Mouse (Mus musculus): ENCODE results near the gene Slc25a51. TPM values are rescaled to one million over a fixed set of nuclear protein-coding genes. Genes with fewer than 3 reads are reported as not detected.

Gene Slc25a51
- total and polyA plus RNA-seq, 3 experiments = 43.8 to 395 (median 47.5) TPM

DNA sequence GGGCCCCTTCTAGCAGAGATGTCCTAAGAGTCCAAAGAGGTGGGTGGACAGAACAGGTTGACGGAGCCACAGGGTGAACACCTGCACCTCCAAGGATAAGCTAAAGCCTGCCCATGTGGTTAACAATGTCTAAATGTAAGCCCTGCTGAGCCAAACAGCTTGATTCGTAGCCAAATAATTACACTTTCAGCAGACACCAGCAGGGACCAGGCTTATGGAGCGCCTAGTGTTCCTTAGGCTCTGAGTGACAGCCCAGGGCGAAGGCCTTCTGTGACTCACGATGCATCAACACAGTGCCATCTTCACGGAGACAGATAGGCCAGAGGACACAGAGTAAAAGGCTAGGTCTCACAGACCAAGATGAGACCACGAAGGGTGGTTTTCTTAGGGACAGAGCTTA is 20.9 kb upstream of the Slc25a51 start:
- no peak for DNase-seq (ENCODE audit: low read depth, low spot score)
- TF ChIP-seq GATA1 (IDR thresholded peaks at IDR 0.05; ENCODE audit: low read depth, low read length) (no peak), CHD2 (IDR thresholded peaks at IDR 0.05; ENCODE audit: low read length) (no peak), USF2 (IDR thresholded peaks at IDR 0.05; ENCODE audit: borderline replicate concordance in 1 of 2, insufficient read depth in 1 of 2, low read depth in 1 of 2, low read length in 2 of 2) (no peak), ZMIZ1 (IDR thresholded peaks at IDR 0.05; ENCODE audit: low read depth, low read length) (no peak), USF1 (IDR thresholded peaks at IDR 0.05; ENCODE audit: low read depth, low read length) (no peak), SIN3A (IDR thresholded peaks at IDR 0.05; ENCODE audit: low read length) (no peak), MYC (IDR thresholded peaks at IDR 0.05; ENCODE audit: low read depth, low read length) (no peak), RCOR1 (IDR thresholded peaks at IDR 0.05; ENCODE audit: low read depth, low read length) (no peak), CTCF (IDR thresholded peaks at IDR 0.05 in 2 of 3, conservative IDR thresholded peaks at IDR 0.05 in 1 of 3; ENCODE audit: control insufficient read depth in 1 of 3, insufficient read depth in 1 of 3, low read depth in 2 of 3, low read length in 3 of 3, poor library complexity in 1 of 3, severe bottlenecking in 1 of 3) (no peak), TAL1 (IDR thresholded peaks at IDR 0.05; ENCODE audit: low read length) (no peak), POLR2AphosphoS2 (IDR thresholded peaks at IDR 0.05; ENCODE audit: low read length) (no peak), TCF12 (IDR thresholded peaks at IDR 0.05; ENCODE audit: low read depth, low read length) (no peak)
- Histone ChIP-seq H3K79me2 (ENCODE audit: control insufficient read depth, insufficient read depth, low read length, poor library complexity) (no peaks in the 10 kb centered on the region), H3K4me3 (ENCODE audit: control insufficient read depth in 1 of 2, insufficient read depth in 1 of 2, low read depth in 2 of 2, low read length in 2 of 2) (no peak overlapping the region), H3K36me3 (ENCODE audit: control insufficient read depth in 1 of 2, insufficient read depth in 2 of 2, low read length in 2 of 2) (no peaks in the 10 kb centered on the region), H3K4me1 (ENCODE audit: control insufficient read depth in 1 of 2, insufficient read depth in 2 of 2, low read length in 2 of 2) (no peaks in the 10 kb centered on the region), H3K9ac (ENCODE audit: control insufficient read depth, low read depth, low read length, poor library complexity, severe bottlenecking) (no peak overlapping the region), H3K9me3 (replicated peaks; ENCODE audit: insufficient read depth, low read length) (no peaks in the 10 kb centered on the region), H3K27ac (ENCODE audit: control insufficient read depth, low read depth, low read length) (no peak overlapping the region), H3K27me3 (ENCODE audit: control insufficient read depth in 1 of 2, insufficient read depth in 2 of 2, low read length in 2 of 2) (no peaks in the 10 kb centered on the region)

GRCm38 (mm10) chr4:45426724-45427457 is 18.3 kb upstream of the Slc25a51 start:
- TF ChIP-seq CTCF (IDR thresholded peaks at IDR 0.05 in 2 of 3, conservative IDR thresholded peaks at IDR 0.05 in 1 of 3; ENCODE audit: control insufficient read depth in 1 of 3, insufficient read depth in 1 of 3, low read depth in 2 of 3, low read length in 3 of 3, poor library complexity in 1 of 3, severe bottlenecking in 1 of 3) (peak in 2 of 3 experiments; percentile 19 to 26; a peak in 2 of 6 replicates), KAT2A (conservative IDR thresholded peaks at IDR 0.05; ENCODE audit: low read depth, low read length) (no peak), GABPA (IDR thresholded peaks at IDR 0.05; ENCODE audit: low read depth, low read length) (no peak), MAZ (IDR thresholded peaks at IDR 0.05; ENCODE audit: low read depth, low read length) (no peak), E2F4 (IDR thresholded peaks at IDR 0.05; ENCODE audit: borderline replicate concordance, low read depth, low read length) (no peak), JUND (IDR thresholded peaks at IDR 0.05; ENCODE audit: low read depth, low read length) (no peak), TBP (IDR thresholded peaks at IDR 0.05; ENCODE audit: low read depth, low read length) (no peak), ZMIZ1 (IDR thresholded peaks at IDR 0.05; ENCODE audit: low read depth, low read length) (no peak), ELF1 (IDR thresholded peaks at IDR 0.05; ENCODE audit: low read depth, low read length) (no peak)
- no peaks in the 10 kb centered on the region for H3K9me3 ChIP-seq (replicated peaks; ENCODE audit: insufficient read depth, low read length)
- no peaks in the 10 kb centered on the region for H3K79me2 ChIP-seq (ENCODE audit: control insufficient read depth, insufficient read depth, low read length, poor library complexity)
- H3K4me3 ChIP-seq (ENCODE audit: control insufficient read depth in 1 of 2, insufficient read depth in 1 of 2, low read depth in 2 of 2, low read length in 2 of 2) = no peak overlapping the region
- H3K9ac ChIP-seq (ENCODE audit: control insufficient read depth, low read depth, low read length, poor library complexity, severe bottlenecking) = no peak overlapping the region
- no peaks in the 10 kb centered on the region for H3K4me1 ChIP-seq (ENCODE audit: control insufficient read depth in 1 of 2, insufficient read depth in 2 of 2, low read length in 2 of 2)
- no peaks in the 10 kb centered on the region for H3K27me3 ChIP-seq (ENCODE audit: control insufficient read depth in 1 of 2, insufficient read depth in 2 of 2, low read length in 2 of 2)
- DNase-seq (ENCODE audit: low read depth, low spot score) = no peak
- H3K36me3 ChIP-seq (ENCODE audit: control insufficient read depth in 1 of 2, insufficient read depth in 2 of 2, low read length in 2 of 2) = no peaks in the 10 kb centered on the region
- no peak overlapping the region for H3K27ac ChIP-seq (ENCODE audit: control insufficient read depth, low read depth, low read length)

Data from MEL (cell line).